Mouse (Mus musculus) bone marrow macrophage, adult 2 months (primary cell): ENCODE data around the gene Pold1. TPM values are rescaled to one million over a fixed set of nuclear protein-coding genes. Genes with fewer than 3 reads are reported as not detected.
A peak's percentile ranks its signal among the peaks of the same experiment; 100 is the strongest.

Source experiments
- H3K27ac ChIP-seq: 2 replicates; pipeline ENCODE4 v1.5.1; 2012; ENCODE audit warnings: low read depth, low read length; ENCODE audit not compliant: insufficient read depth
- H3K4me1 ChIP-seq: 2 replicates; pipeline ENCODE4 v1.6.1; 2012; ENCODE audit warnings: low read length; ENCODE audit not compliant: control insufficient read depth, insufficient read depth
- H3K4me3 ChIP-seq: 2 replicates; pipeline ENCODE4 v1.5.1; 2012; ENCODE audit warnings: mild to moderate bottlenecking, low read length, moderate library complexity; ENCODE audit not compliant: insufficient read depth
- CTCF ChIP-seq: IDR thresholded peaks from 2 replicates; pipeline ENCODE4 v1.5.1; 2012; ENCODE audit warnings: low read depth, mild to moderate bottlenecking, low read length, moderate library complexity
- POLR2A ChIP-seq: IDR thresholded peaks from 2 replicates; pipeline ENCODE4 v1.6.1; 2012; ENCODE audit warnings: mild to moderate bottlenecking, low read depth, low read length, borderline replicate concordance
- polyA plus RNA-seq: library from polyadenylated mRNA; stranded (reverse); fragments of >200 nt; gene quantifications from 2 replicates; pipeline ENCODE4 v1.2.4, GENCODE M21; 2012; ENCODE audit not compliant: missing spikeins, insufficient read depth, insufficient read length

Pold1 gene
- polyA plus RNA-seq, 1 experiment, result 25.8 TPM

DNA sequence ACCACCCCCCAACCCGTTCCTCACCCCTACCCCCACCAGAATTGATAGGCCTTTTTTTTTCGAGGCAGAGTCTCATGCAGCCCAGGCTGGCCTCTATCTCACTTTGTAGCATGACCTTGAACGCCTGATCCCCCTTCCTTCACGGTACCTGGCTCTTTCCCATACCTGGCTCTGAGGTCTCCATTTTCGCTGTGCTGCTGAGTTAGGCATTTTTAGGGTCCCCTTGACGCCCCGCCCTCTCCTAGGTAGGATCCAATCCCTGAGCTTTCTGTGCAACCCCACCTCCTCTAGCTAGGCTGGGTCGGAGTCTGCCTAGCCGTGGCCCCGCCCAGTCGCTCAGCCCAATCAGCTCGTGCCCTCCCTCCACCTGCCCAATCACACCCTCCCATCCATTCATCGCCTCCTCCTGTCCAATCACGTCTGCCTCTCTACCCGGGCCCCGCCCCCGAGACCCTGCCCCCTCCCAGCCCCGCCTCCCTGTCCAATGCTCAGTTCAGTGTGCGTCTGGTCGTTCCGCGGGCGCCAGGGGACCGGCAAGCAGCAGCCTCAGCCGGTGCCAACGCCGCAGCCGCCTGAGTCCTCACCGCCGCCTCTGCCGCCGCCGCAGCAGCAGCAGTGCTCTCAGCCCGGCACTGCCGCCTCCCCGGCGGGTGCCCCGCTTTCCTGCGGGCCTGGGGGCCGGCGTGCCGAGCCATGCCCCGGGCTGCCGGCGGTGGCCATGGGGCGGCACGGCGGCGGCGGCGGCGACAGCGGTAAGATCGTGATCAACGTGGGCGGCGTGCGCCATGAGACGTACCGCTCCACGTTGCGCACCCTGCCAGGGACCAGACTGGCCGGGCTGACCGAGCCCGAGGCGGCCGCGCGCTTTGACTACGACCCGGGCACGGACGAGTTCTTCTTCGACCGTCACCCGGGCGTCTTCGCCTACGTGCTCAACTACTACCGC lies 42.0 kb upstream of the Pold1 start, which contains the start of gene Kcnc3:
Kcnc3 (plus strand) TSS at position 263 of the 946 bp plus-strand sequence.
- H3K4me1 ChIP-seq, result no peaks in the 10 kb centered on the region
- TF ChIP-seq CTCF (no peak), POLR2A (no peak)
- peak within 1 kb of the TSS; percentile 47 for H3K4me3 ChIP-seq

DNA sequence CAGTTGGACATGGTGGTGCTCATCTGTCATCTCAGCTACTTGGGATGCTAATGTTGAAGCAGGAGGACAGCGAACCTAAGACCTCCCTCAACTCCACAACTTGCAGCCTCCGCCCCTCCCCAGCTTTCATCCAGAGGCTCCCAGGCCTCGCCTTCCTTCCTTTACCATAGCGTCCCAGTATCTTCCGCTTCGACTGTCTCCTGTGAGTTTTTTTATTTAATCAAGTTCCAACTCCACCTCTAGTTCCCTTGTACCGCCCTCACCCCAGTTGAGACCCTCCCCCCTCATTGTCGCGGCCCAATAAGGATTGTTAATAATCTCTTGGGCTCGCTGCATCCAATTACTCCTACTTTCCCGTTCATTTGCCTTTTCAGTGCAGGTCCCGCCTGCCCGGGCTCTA lies 41.3 kb upstream of the Pold1 start:
- TF ChIP-seq CTCF (no peak), POLR2A (no peak)
- H3K4me3 ChIP-seq, result no peak overlapping the region

More for the DNA sequence above, 42.0 kb upstream of the Pold1 start, which contains the start of gene Kcnc3:
- no peak within 1 kb of the TSS for H3K27ac ChIP-seq

DNA sequence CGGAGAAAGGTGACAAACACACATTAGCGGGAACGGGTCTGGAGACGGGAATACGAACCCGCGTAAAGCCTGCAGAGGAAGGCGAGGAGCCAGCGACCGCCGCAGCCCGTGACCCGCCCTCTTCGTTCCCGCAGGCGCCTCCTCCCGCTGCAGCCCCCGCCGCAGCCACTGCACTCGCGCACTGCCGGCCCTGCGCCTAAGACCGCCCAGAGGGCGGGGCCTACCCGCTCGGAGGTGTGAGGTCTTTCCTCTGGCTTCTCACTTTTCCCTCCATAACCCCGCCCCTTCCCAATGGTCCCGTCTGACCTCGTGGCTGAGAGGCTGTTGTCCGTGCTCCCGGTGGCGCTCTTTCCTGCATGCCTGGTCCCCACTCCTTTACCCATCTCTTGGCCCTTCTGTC lies 40.5 kb upstream of the Pold1 start:
- Histone ChIP-seq H3K27ac (no peak overlapping the region), H3K4me3 (peak overlapping the region; percentile 27), H3K4me1 (no peaks in the 10 kb centered on the region)
- TF ChIP-seq CTCF (no peak), POLR2A (no peak)

More for the DNA sequence above, 41.3 kb upstream of the Pold1 start:
- Histone ChIP-seq H3K27ac (no peak overlapping the region), H3K4me1 (no peaks in the 10 kb centered on the region)

DNA sequence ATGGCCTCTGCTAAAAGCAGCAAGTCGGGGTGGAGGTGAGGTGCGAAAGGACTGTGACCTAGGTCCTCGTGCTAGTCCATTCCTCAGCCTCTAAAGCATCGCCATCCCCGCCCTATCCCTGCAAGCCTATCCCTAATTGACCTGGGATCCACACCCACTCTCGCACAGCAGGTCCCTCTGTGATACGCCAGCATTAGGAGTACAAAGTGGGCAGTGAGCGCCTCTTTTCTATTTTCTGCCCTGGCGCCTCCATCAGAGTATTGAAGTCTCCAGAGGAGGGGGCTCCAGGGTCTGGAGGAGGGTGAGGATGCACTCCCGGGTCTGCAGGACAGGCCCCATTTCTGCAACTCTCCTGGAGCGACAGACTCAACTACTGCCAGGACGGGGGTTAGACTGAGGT lies 39.7 kb upstream of the Pold1 start:
- Histone ChIP-seq H3K4me1 (no peaks in the 10 kb centered on the region), H3K27ac (no peak overlapping the region), H3K4me3 (no peak overlapping the region)
- no peak for TF ChIP-seq CTCF

DNA sequence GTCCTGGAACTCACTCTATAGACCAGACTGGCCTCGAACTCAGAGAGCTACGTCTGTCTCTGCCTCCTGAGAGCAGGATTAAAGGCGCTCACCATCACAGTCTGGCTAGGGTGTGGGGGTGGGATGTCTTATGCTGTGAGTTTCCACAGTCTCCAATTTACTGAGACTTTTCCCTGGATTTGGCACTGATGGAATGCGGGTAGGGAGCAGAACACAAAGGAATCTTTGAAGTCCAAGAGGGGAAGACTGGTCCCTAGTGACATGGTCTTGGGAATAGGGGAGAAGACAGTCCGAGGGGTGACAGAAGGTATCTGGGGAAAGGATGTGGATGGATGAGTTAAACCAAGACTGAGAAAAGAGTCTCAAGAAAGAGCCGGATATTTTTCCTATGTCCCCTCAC lies 39.0 kb upstream of the Pold1 start:
- H3K4me1 ChIP-seq, result no peaks in the 10 kb centered on the region
- H3K4me3 ChIP-seq, result no peak overlapping the region
- TF ChIP-seq CTCF (no peak), POLR2A (no peak)
- no peak overlapping the region for H3K27ac ChIP-seq

DNA sequence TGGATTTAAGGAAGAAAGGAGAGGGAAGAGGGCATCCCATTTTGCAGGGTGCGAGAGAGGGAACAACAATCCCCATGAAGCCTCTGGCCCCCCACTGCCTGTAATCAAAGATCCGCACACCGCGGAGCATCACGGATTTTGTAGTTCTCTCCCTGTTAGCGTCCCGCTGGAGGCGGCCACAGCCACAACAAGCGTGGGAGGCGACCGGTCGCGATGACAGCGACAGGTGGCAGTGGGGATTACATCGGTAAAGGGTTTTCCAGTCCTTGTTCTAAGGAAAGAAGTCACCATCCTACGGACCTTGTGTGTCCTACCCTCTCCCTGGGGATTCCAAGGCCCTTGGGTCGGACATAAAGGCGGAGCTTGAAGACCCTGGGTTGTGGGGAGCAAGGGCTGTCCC lies 38.3 kb upstream of the Pold1 start:
- H3K4me1 ChIP-seq, result no peaks in the 10 kb centered on the region
- H3K27ac ChIP-seq, result no peak overlapping the region
- no peak for TF ChIP-seq CTCF
- no peak for TF ChIP-seq POLR2A
- H3K4me3 ChIP-seq, result no peak overlapping the region

DNA sequence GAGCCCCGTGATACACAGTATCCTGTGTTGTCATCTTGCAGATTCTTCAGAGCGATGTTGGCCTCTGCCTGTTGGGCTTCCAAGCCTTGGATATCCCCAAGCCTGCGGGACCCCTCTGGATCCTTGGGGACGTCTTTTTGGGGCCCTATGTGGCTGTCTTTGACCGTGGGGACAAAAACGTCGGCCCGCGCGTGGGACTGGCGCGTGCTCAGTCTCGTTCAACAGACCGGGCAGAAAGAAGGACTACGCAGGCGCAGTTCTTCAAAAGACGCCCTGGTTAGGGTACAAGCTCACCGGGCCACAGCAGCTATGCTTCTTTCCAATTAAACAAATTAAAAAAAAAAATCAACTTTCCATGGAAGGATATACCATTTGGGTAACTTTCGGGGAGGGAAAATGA lies 37.9 kb upstream of the Pold1 start:
- TF ChIP-seq CTCF, result no peak
- no peak for TF ChIP-seq POLR2A
- H3K27ac ChIP-seq, result no peak overlapping the region
- no peaks in the 10 kb centered on the region for H3K4me1 ChIP-seq
- no peak overlapping the region for H3K4me3 ChIP-seq

DNA sequence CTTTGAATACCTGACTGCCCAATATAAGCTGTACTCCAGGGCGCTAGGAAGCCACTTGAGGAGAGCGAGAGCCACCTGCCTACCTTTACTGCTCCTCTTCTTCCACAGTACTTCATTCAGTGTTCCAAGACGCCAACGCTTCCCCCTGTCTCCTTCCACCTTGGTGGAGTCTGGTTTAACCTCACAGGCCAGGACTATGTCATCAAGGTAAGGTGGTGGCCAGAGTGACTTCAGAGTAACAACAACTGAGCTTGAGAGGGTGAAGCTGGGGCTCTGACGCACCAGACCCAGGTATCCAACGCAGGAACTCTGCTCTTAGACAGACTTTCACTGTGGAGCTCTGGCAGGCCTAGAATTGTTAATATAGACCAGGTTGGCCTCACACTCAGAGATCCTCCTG lies 37.0 kb upstream of the Pold1 start:
- H3K4me3 ChIP-seq, result no peak overlapping the region
- TF ChIP-seq CTCF (no peak), POLR2A (no peak)
- H3K4me1 ChIP-seq, result no peaks in the 10 kb centered on the region
- H3K27ac ChIP-seq, result no peak overlapping the region

DNA sequence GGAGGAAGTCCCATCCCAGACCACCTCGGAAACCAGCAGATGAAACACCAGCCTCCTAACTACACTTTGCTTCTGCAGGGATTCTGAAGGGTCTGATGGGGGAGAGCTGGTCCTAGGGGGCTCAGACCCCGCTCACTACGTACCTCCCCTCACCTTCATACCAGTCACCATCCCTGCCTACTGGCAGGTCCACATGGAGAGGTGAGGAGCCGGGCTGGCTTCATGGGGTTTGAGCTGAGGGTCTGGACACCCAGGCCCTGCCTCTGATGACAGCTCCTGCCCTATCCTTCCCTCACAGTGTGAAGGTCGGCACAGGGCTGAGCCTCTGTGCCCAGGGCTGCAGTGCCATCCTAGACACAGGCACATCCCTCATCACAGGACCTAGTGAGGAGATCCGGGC lies 36.3 kb upstream of the Pold1 start:
- TF ChIP-seq POLR2A (no peak), CTCF (no peak)
- Histone ChIP-seq H3K27ac (no peak overlapping the region), H3K4me3 (no peak overlapping the region), H3K4me1 (no peaks in the 10 kb centered on the region)

DNA sequence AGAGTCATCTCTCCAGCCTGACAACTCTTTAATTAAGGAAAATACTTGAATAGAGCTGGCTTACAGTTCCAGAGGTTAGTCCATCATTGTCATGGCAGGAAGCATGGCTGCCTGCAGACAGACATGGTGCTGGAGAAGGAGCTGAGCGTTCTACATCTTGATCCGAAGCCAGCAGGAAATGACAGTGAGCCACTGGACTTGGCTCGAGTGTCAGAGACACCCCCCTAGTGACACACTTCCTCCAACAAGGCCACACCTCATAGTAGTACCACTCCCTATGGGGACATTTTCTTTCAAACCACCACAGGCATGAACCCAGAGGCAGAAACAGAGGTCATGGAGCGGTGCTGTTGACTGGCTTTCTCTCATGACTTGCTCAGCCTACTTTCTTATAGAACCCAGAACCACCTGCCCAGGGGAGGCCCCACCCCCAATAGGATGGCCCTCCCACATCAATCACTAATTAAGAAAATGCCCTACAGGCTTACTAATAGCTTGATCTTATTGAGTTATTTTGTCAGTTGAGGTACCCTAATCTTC lies 35.7 kb upstream of the Pold1 start:
- TF ChIP-seq POLR2A (no peak), CTCF (no peak)
- H3K4me3 ChIP-seq, result no peak overlapping the region
- no peaks in the 10 kb centered on the region for H3K4me1 ChIP-seq
- no peak overlapping the region for H3K27ac ChIP-seq
